Mouse (Mus musculus) urinary bladder, postnatal 25 days (tissue): ENCODE results near the gene Hcar2.

Source experiments
- DNase-seq: peaks from one replicate; pipeline ENCODE4 v3.0.0; 2022; ENCODE audit warnings: low spot score

The Hcar2 gene

DNA sequence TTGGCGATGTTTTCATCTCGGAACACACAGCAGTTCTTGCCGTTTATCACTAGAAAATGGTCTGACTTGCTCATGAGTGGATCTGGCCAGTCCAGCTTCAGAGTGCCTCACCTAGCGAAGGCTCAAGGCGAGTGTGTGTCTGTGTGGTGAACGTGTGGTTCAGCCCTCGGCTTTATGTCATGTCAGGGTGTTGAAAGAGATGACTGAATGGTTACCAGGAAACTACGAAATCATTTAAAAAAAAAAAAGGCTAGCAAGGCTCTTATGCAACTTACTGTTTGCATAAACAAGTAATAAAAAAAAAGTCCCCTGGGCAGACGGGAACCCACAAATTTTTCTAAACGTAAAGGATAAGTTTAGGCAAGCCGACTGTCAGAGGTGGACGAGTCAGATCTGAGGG, at the start of gene Hcar2:
TSS of gene Hcar2 (minus strand) at position 135 of the 400 bp plus-strand sequence.
- no peak for DNase-seq

DNA sequence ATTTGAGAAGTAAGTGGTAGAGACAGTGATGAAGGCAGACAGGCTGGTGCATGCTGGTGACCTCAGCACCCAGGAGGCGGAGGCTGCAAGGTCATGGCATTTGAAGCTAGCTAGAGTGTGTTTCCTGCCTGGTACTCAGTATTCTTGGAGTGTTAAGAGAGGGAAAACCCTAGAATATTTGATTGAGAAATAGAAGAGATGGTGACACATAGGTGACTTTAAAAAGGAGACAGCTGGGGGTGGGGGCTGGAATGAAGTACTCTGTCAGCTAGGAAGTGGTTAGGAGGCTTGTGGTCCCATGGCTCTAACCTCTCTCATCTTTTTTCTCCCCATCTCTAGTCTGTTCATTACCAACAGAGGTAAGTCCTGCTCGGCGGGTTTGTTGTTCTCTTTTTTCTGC, 49.6 kb upstream of the Hcar2 start:
- no peak for DNase-seq

DNA sequence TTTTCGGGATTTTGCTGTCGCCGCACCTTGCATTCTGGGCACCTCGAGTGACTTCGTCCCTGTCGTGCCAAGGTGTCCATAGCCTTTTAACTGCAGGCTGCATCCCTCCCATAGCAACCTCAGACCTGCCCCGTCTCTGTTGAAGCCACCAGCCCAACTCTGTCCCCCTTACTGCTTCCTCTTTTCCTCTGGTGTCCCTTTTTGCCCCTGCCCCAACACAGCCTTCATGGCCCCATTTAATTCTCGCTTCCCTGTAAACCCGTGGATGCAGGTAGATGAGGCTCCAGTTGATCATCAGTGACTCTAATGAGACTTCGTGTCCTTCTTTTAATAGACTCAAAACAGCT, 42.3 kb upstream of the Hcar2 start:
- no peak for DNase-seq

DNA sequence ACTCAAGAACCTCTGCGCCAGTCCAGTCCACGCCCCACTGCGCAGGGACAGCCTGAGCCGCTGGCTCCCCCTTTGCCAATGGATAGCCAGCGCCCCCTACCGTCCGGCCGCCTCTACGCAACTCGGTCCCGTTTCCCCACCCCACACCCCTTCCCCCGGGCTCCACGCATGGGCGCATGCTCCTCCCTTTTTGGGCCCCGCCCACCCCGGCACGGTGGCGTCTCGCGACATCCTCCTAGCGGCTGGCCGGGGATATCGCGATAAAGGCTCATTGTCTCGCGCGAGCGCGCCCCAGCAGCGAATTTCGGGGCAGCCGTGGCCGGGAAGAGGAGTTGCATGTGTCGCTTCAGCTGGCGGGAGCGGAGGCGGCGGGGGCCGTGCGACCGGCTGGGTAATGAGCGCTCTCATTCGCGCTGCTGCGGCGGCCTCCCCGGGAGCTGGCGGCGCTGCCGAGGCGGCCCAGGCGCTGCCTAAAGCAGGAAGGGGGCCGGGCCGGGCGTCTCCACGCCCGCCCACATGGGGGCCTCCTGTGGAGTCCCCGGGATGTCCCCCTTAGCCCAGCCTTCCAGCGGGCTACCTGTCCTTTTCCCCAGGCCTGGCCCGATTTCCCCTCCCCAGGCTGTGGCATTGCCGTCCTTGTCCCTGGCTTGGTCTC, 41.8 kb upstream of the Hcar2 start, which contains the start of gene Denr:
TSS of gene Denr (plus strand) at position 200 of the 655 bp plus-strand sequence.
- peak; percentile 100 for DNase-seq

DNA sequence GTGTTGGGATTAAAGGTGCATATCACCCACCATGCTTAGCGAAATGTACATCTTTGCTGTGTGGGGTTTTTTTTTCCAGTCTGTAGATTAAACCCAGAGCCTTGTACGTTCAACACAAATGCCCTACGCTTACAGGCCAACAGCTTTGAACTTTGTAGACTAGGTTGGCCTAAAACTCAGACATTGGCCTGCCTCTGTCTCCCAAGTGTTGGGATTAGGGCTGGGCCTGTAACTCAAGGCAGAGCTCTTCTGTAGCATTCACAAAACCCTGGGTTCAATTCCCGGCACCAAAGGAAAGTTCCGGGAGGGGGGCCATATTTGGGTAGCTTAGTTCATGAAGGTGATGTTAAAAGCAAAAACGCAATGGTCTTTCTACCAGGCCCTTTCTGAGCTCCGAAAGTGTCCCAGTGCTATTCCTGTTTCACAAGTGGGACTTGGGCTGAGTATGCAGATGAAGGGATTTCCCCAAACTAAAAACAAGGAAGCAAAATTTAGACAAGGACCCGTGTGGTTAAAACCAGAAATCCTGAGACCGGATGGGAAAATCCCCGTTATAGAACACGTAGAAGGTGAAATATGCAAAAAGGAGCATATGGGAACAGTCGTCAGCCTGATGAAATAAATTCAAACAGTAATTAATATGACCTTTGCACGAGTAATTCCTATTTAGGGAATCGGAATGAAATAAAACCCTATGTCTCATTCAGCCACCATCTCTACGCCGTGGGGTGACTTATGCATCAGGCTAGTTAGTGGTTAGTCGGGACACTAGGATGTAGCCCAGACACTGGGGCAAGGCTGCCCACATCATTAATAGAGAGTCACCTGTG, 41.1 kb upstream of the Hcar2 start:
- DNase-seq, result no peak

DNA sequence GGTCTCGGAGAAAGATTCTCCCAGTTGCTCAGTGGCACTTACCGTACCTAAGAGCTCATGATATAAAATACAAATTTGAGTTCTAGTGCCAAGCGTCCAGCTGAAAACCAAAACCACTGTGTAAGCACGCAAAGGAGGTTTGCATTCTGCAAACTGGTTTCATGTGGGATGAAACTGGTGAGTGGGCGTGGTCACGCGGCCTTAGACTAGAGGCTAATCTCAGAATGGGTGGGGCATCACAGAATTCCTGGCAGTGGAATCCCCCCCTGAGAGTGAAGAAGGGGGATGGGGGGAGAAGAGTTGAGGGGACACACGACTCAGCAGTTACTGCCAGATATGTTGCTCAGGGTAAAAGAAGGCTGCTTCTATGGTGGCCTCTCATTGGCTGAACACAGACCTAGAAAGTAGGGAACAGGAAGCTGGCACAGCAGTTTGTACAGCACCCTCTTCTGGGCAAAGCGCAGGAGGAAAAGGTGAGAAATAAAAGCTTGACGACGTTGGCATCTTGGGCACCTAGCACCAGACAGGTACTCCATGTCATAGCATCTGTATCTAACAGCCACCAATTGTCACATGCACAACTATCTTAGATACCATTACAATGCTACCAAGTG, 38.9 kb upstream of the Hcar2 start:
- DNase-seq, result no peak

DNA sequence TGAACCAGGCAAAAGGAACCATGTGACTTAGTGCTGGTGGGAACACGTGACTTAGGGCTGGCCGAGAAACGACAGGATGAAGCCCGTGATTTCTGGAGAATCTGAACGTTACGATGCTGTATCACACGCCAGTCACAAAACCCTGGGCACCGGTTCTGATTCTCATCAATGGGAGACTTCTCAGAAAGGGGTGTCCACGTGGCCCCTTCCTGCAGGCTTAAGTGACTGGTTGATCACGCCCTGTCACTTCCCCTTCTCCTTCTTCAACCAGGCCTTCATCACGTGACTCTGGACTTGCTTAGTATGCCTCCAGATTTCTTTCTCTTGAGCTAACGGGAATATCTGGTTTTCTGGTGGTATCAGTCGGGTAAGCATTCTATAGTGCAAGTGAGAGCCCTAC, 32.1 kb upstream of the Hcar2 start:
- DNase-seq, result no peak

DNA sequence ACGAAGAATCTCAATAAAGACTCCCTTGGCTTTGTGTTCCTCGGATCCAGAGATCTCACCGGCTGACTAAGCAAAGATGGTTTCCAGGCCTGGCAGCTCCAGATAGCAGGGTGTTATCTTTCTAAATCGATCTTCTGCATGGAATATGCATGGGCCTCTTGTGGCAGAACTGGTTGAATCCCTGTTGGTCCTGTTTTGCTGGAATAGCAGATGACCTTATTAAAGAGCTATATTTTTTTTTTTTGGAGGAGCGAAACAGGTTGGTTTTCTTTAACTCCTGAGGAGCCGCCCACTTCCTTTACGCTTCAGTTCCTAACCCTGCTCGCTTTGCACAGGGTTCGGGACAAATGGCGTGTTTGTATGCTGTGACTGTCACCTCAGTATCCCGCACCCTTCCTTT, 31.1 kb upstream of the Hcar2 start:
- DNase-seq, result no peak

DNA sequence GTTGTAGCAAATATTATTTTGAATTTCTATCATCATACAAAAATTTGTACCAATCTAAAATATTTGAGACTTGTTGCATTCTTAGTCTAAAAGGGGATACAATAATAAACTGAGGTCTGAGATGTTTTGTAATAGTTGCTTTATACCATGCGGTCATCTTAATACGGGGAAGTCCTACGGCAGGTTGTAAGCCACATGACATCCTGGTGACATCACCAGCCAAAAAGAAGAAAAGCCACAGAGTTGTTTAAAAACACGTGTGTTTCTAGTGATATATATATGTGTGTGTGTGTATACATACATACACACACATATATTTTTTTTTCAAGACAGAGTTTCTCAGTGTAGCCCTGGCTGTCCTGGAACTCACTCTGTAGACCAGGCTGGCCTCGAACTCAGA, 28.2 kb upstream of the Hcar2 start:
- DNase-seq, result no peak

DNA sequence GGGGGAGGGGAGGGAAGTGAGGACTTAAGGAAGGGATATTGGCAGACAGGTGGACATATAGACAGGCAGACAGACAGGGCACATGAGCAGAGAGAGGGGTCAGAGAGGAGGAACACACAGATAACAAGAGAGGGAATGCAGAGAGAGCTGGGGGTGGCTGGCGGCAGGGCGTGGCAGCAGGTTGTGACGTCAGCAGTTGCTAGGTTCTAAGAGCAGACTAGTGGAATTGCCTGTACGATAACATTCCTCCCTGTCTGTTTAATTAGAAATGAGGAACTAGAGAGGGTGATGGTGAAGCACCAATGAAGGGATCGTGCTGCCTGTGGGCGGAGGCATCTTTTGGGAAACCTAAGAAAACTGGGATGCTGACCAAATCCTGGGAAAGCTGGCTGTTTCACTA, 26.4 kb upstream of the Hcar2 start:
- DNase-seq, result peak; percentile 46

DNA sequence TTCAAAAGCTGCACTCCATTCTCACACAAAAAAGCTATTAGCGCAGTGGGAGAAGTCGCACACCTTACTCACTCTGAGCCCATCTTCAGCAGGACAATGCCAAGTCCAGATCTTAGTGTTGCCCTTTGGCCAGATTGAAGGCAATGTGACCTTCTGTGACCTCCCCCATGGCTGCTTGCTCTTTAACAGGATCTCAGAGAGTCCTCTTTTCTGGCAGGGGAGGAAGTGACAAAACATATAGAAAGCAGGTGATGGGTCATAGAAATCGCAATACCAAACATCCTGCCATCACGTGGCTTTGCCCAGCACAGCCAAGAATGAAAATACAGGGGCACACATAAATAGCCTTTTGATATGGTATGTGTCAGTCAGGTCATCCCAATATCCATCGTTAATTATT, 25.7 kb upstream of the Hcar2 start:
- no peak for DNase-seq

DNA sequence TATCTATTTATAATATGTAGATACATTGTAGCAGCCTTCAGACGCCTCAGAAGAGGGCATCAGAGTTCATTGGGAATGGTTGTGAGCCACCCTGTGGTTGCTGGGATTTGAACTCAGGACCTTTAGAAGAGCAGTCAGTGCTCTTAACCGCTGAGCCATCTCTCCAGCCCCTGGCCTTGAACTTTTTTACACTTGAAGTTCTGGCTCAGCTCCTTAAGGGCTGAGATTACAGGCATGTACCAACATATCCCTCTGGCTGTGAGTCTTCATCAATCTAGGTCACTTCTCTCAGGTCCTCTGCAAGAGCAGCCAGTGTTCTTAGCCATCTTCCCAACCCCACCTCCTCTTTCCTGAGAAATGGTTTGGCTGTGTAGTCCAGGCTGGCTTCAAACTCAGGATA, 25.0 kb upstream of the Hcar2 start:
- no peak for DNase-seq

DNA sequence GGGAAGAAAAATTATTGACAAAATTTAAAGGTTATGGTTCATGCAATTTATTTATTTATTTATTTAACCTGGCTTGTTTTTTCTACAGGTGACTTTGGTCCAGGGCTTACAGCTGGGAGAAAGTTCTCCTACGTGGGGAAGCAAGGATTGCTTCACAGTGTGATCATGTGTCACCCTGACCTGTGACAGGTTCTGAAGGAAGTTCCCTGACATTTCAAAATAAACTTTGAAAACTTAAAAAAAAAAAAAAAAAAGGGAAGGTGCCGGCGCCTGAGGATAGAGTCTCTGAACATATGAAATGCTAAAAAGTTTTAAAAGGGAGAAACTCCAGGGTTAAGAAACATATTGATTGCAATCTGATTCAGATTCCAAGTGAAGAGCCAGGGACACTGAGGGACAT, 21.1 kb upstream of the Hcar2 start:
- no peak for DNase-seq

DNA sequence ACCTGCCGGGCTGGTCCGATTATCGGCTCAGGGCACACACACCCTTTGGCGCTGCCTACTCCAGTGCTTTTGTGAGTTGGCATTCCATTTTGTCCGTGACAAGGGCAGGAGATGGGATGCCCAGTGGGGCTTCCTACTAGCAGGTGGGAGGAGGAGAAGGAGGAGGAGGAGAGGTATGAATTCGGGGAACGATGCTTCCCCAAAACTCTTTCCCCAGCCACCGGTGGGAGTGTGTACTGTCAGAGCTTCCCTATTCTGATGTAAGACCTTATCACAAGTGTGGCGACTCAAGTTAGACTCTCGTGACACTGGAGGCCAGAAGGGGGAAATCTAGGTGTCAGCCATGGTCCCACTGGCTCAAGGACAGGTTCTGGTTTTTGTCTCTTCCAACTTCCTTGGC, 19.0 kb upstream of the Hcar2 start:
- no peak for DNase-seq

DNA sequence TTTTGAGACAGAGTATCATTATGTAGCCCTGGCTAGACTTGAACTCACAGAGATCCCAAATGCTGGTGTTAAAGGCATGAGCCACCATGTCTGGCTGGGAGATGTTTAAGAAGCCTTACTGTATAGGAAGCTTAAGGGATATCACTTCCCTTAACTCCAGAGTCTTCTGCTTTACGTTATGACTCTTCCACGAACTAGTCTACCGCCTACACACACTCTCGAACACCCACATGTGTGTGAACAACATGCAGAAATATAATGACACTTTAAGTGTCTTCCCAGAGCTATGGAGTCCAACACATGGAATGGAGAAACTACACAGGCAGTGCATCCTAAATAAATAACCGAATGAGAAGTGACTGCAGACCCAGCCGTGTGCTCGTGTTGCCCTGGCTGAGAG, 18.6 kb upstream of the Hcar2 start:
- DNase-seq, result no peak

DNA sequence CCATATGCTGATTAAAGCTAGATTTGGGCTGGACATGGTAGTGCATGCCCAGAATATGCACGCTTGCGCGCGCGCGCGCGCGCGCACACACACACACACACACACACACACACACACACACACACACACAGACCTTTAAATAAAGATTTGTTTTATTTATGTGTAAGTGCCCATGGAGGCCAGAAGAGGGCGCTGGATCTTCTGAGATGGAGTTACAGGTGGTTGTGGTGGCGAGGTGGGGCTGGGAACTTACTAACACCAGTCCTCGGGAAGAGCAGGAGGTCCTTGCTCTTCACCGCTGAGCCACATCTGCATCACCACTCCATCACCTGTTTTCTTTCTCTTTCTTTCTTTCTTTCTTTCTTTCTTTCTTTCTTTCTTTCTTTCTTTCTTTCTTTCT, 15.5 kb upstream of the Hcar2 start:
- no peak for DNase-seq

DNA sequence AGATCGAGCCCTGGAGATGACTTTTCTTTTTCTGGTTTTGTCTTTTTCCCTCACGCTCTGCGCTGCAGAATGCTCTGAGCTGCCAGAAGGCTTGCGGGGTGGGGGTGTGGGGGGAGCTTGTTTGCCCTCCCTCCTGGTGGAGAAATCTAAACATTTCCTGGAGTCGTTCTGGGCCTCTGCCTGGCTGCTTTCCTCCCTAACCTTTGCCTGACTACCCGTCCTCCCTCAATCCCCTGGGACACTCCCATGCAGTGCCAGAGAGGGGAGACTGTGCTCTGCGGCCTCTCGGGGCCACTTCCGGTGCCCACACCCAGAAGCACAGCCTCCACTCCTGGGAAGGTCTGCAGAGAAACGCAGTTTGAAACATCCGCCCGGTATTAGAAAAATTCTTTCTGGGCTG, 14.6 kb upstream of the Hcar2 start, which contains the start of gene Hcar1:
TSS of gene Hcar1 (minus strand) at position 93 of the 400 bp plus-strand sequence.
- peak; percentile 23 for DNase-seq

DNA sequence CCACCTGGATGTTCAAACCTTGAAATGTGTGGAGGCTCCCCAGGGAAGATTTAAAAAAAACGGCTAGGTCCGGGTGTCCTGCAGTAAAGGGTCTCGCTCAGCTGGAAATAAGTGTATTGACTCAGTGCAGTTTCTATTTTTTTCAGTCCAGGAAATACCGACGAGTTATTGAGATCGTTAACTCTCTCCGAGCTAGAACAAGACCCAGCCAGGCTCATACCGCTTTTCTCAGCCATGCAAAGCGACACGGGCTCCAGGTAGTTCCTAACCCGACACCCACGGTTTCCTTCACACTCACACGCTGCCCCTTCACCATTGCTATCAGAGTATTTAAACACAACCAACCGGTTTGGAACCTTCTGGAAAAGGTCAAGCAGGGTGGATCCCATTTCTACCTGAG, 12.8 kb upstream of the Hcar2 start:
- no peak for DNase-seq

DNA sequence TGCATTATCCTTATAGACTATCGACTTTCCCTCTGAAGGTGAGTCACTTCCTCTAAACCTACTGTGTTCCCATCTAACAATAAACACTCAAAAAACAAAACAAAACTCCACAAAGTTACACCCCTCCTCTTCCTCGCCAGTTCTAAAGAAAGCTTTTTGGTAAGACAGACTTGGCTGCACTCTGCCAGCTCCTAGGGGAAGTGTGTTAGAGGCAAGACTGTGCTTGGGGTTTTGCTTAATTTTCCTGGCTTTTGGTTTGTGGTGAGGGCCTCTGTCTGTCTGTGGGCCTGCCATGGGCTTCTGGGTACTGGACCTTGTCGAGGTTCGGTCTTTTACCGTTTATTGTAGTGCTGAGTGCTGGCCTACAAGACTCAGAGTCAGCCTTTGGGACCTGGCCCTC, 8.9 kb upstream of the Hcar2 start:
- DNase-seq, result no peak

DNA sequence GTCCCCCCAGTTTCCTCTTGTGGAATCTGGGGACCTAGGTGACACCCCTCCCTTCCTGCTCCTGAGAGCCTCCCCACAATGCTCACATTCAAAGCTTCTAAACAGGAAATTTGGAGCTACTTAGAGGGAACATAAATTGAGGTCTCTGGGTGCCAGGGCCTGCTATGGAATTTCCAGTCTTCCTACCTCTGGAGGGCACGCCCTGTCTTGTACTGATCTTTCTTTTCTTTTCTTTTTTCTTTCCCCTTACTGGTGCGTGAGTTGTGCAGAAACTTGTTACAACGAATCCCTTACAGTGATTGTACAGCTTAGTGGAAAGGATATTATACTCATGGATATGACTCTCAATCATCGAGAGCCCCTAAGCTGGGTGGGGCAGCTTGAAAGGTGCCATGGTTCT, 4.3 kb upstream of the Hcar2 start:
- DNase-seq, result no peak

DNA sequence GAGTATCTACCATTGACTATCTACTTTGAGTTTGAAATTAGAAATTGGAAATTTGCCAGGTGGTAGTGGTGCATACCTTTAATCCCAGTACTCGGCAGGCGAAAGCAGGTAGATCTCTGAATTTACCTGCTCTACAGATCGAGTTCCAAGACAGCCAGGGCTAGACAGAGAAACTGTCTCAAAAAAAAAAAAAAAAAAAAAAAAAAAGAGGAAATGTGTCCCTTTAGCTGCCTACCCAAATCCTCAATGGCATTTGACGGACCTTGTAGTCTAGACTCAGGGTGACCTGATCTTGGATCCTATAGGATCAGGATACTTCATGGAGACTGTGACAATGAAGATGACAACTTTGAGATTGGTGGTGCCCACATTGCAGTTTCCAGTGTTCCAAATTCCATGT, 1.2 kb upstream of the Hcar2 start:
- DNase-seq, result no peak

DNA sequence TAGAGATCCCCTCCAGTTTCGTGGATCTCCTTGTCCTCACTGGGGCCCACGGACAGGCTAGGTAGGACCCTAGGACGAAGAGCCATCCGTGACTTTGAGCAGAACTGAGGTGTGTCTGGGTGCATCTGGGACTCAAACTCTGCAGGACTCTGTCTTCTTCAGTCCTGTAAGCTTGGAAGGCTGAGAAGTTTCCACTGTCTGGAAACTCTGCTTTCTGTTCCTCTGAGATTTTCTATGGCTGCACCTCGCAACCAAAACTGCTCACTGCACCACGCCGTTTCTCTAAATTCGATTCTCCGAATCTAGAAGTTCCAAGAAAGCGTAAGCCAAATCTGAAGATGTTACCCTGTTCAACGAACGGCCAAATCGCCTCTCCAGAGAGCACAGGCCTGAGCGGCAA, 1.4 kb downstream of the Hcar2 start:
- DNase-seq, result no peak
